Mouse (Mus musculus) midbrain, embryonic 12.5 days (tissue): ENCODE measurements at regions not wholly inside any gene's neighbourhood (a gene's known extent, or its start where the extent isn't known, plus 50 kb on each side); places are given as distances from the start of the nearest gene placed in this dataset.

Experiments
- ATAC-seq: fragments of 200-750 bp; cut with Nextera tagmentation; 2 replicates; pipeline ENCODE4 v1.8.0; 2017; ENCODE audit warnings: low read depth, moderate TSS enrichment, moderate library complexity; ENCODE audit not compliant: low FRiP score
- H3K27ac ChIP-seq: fragments of 300-500 bp; sonication (generic); replicated peaks from 2 replicates; pipeline ENCODE4 v1.5.1; 2016; ENCODE audit warnings: mild to moderate bottlenecking
- H3K27me3 ChIP-seq: fragments of 300-500 bp; sonication (generic); 2 replicates; pipeline ENCODE4 v1.6.1; 2016; ENCODE audit warnings: mild to moderate bottlenecking
- H3K36me3 ChIP-seq: fragments of 300-500 bp; sonication (generic); 2 replicates; pipeline ENCODE4 v1.6.1; 2016
- H3K4me1 ChIP-seq: fragments of 300-500 bp; sonication (generic); 2 replicates; pipeline ENCODE4 v1.6.1; 2016
- H3K4me2 ChIP-seq: fragments of 300-500 bp; sonication (generic); replicated peaks from 2 replicates; pipeline ENCODE4 v1.6.1; 2016; ENCODE audit warnings: mild to moderate bottlenecking, moderate library complexity
- H3K4me3 ChIP-seq: fragments of 300-500 bp; sonication (generic); 2 replicates; pipeline ENCODE4 v1.5.1; 2016; ENCODE audit warnings: mild to moderate bottlenecking
- H3K9ac ChIP-seq: fragments of 300-500 bp; sonication (generic); replicated peaks from 2 replicates; pipeline ENCODE4 v1.6.1; 2016; ENCODE audit warnings: mild to moderate bottlenecking, moderate library complexity
- H3K9me3 ChIP-seq: fragments of 300-500 bp; sonication (generic); 2 replicates; pipeline ENCODE4 v1.6.1; 2016; ENCODE audit warnings: mild to moderate bottlenecking
- WGBS: fragments of 180-500 bp; shearing (Covaris S2); methylation state at CpG from one replicate; pipeline ENCODE4 v1.1.7; 2016; 5-methylcytosine and 5-hydroxymethylcytosine counted together

- Histone ChIP-seq H3K4me2 (no peak overlapping the region), H3K27ac (no peak overlapping the region), H3K9me3 (no peaks in the 10 kb centered on the region), H3K4me1 (no peaks in the 10 kb centered on the region), H3K4me3 (no peak overlapping the region), H3K36me3 (no peaks in the 10 kb centered on the region), H3K9ac (no peak overlapping the region), H3K27me3 (no peaks in the 10 kb centered on the region)
- 41% methylated on average over 3 of the region's 3 CpGs for WGBS
- ATAC-seq: 0 out of 2 replicates have a peak, but pooled peaks have one; percentile 38
Observed at GRCm38 (mm10) chr1:115127337-115127736, 557.2 kb upstream of the Cntnap5a start.

DNA sequence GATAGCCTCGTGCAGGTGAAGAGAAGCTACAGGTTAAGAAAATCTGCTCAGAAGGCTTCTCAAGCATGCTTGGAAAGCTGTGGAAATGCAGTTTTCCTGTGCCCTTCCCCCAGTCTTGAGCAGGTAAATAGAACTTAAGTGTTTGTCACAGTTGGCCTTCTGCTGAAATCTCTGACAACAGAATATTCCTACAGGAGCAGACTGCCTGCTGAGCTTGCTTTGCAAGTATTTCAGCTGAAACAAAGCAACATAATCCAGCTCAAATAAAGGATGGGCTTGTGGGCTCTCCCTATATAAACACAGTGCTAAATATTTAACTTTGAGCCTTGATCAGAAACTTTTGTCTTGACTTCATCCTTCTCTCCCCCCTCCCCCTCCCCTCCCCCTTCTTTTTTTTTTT lies 550.3 kb upstream of the Cntnap5a start:
- WGBS: 56% methylated on average over 1 of the region's 1 CpGs
- H3K27ac ChIP-seq: no peak overlapping the region

DNA sequence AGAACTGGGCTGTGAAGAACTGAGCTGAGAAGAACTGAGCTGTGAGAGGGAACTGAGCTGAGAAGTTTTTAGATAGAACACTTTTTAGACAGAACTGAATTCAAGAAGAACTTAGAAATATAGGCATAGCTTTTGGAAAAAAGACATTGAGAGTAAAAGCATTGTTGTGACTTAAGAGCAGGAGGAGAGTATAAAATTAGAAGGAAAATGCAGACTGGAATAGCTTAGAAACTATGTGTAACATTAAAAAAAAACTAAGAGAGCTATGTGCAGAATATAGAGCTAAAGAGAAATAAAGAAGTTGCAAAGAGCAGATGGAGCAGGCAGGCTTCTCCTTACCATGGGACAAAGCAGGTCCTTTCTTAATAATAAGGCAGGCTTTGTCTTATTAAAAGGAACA lies 540.0 kb upstream of the Cntnap5a start:
- no peak for ATAC-seq
- H3K36me3 ChIP-seq: no peaks in the 10 kb centered on the region
- no peak overlapping the region for H3K9ac ChIP-seq
- H3K9me3 ChIP-seq: no peaks in the 10 kb centered on the region
- H3K27ac ChIP-seq: no peak overlapping the region
- no peak overlapping the region for H3K4me2 ChIP-seq
- H3K4me3 ChIP-seq: no peak overlapping the region
- no peaks in the 10 kb centered on the region for H3K27me3 ChIP-seq
- H3K4me1 ChIP-seq: no peaks in the 10 kb centered on the region

More for the DNA sequence above, 550.3 kb upstream of the Cntnap5a start:
- Histone ChIP-seq H3K4me2 (no peak overlapping the region), H3K4me3 (no peak overlapping the region), H3K36me3 (no peaks in the 10 kb centered on the region), H3K27me3 (no peaks in the 10 kb centered on the region), H3K9ac (no peak overlapping the region), H3K9me3 (no peaks in the 10 kb centered on the region), H3K4me1 (no peaks in the 10 kb centered on the region)
- no peak for ATAC-seq
